Mouse (Mus musculus) NIH3T3 (cell line): ENCODE measurements around the gene Wipf2.

Source experiments
- DNase-seq: peaks from one replicate; pipeline ENCODE4 v3.0.0-alpha.2; 2012; ENCODE audit warnings: low read depth

Wipf2 gene

DNA sequence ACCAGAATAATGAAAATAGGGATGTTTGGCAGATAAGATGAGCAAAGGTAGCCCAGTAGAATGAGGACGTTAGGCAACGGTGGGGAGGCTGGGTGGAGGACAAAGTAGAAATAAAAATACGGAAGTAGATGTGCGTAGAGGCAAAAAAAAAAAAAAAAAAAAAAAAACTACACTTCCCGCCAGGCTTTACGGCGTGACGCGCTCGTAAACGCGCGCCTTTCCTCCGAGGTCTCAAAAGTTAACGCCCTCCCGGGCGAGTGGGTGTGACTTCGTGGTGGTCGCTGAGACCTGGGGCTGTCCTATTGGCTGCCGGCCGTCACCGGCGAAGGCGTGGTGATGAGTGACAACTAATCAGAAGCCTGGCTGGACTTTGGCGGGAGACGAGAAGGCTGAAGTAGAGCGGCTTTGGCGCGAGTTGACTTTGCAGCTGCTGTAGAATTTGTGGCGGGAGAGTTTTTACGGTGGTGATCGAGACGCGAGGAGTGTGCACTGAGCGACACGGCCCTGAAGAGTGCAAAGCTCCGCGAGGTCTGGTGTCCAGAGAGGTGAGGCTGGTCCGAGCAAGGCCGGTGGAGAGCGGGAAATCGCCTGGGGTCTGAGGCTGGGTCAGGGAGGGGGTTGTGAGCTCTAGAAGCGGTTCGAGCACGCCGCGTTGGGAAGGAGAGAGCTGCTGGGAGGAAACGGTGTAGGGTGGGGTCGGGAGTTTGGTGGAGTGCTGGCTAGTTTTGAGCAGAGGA is 44.2 kb downstream of the Wipf2 start, which contains the start of gene Cdc6:
Cdc6 (plus strand) TSS at position 365 of the 737 bp plus-strand sequence.
- peak; percentile 99 for DNase-seq

DNA sequence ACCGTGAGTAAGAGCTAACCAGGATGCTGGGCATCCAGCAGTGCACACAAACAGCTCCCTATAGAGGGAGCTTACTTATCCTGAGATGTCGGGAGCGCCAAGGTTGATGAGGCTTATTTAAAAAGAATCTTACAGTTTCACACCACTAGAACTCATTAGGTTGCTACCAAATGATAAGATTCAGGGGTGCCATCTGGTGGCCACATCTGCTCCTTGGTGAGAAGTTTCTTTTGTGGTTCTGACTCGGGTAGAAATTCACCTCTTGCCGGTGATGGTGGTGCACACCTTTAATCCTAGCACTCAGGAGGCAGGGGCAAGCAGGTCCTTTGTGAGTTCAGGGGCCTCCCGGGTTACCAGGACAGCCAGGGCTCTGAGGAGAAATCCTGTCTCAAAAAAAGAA is 46.2 kb downstream of the Wipf2 start:
- DNase-seq: peak; percentile 81

DNA sequence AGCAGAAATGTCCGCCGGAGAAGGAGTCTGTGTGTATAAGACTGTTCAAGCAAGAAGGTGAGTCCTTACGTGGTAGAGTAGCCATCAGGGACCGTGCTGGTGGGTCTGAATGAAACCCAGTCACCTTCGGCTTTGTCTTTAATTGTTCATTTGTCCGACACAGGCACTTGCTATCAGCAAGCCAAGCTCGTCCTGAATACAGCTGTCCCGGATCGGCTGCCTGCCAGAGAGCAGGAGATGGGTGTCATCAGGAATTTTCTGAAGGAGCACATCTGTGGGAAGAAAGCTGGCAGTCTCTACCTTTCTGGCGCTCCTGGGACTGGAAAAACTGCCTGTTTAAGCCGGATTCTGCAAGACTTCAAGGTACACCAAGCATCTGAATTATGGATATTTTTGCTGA is 47.0 kb downstream of the Wipf2 start:
- DNase-seq: no peak

DNA sequence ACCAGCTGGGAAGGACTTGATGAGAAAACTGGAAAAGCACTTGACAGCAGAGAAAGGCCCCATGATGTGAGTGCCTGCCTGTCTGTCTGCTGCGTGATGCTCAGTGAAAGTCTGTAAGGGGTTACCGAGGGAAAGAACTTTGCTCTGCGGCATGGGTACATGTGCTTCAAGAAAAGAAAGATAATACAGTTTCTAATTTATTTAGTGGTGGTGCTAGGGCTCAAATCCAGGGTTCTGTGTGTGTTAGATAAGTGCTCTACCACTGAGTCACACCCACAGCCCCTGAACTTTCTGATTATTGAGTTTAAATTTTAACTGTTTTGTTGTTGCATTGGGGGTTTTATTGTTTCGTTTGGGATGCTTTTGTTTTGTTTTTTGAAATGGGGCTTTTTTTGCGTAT is 48.1 kb downstream of the Wipf2 start:
- no peak for DNase-seq

GRCm38 (mm10) chr11:98914196-98914595 is 50.8 kb downstream of the Wipf2 start:
- no peak for DNase-seq

GRCm38 (mm10) chr11:98916376-98916775 is 52.9 kb downstream of the Wipf2 start:
- peak; percentile 52 for DNase-seq

DNA sequence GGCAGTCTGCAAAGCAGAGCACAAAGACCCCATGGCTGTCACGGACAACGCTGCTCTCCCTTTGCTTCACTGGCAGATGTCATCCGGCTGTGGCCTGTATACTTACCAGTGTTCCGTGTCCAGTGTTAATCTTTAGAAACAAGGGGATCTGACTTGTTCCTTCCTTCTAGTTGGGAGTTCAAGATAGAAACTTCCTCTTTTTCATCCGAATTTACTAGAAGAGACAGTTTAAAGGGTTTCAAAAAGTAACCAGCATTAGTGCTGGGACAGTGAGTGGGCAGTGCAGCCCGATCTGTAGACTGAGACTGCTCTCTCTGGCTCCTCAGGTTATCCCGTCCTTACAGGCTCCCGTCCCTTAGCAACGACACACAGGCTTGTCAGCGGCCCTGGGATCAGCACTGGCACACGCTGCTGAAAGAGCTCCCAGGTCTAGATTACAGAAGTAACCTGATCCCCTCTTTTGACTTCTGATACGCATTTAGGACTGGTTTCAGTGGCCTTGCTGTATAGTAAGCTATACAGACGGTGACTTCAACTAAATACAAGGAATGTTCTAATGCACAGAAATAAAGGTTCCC is 54.1 kb downstream of the Wipf2 start:
- DNase-seq: no peak

- DNase-seq: no peak
These were observed 54.8 kb downstream of the Wipf2 start for GRCm38 (mm10) chr11:98918231-98918630.

GRCm38 (mm10) chr11:98919009-98919408 is 55.6 kb downstream of the Wipf2 start:
- DNase-seq: no peak

DNA sequence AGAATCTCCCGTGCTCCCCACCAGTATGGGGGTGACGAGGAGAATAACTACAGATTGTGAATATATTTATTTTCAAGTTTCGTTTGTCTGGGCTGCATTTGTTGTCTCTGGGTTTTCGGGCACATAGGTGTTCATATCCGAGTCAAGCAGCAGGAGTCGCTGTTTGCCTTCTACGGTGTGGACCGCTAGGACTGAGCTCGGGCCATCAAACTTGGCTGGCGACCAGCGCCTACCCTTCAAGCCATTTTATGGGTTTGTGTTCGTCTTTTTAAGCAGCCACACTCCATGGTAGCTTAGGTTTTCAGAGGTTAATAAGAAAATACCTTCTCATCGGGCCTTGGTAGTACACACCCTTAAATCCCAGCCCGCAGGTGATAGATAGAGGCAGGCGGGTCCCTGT is 58.4 kb downstream of the Wipf2 start:
- DNase-seq: peak; percentile 88

DNA sequence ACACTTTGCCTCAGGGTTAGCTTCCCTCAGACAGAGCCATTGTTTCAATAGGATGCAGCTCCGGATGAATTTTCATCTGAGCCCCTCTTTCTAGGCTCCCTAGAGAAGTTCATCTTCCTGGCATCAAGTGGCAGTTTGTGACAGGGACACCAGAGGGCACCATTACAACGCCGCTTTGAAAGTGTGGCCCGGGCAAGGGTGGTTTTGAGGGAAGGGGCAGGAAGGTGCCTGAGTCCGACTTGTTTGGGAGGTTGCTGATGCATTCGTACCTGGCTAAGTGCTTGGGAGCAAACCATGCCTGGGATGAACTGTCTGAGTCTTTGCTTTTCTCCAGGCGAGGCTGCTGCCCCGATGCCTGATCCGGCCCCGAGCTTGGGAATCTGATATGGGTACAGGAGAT is 58.9 kb downstream of the Wipf2 start:
- DNase-seq: peak; percentile 82

DNA sequence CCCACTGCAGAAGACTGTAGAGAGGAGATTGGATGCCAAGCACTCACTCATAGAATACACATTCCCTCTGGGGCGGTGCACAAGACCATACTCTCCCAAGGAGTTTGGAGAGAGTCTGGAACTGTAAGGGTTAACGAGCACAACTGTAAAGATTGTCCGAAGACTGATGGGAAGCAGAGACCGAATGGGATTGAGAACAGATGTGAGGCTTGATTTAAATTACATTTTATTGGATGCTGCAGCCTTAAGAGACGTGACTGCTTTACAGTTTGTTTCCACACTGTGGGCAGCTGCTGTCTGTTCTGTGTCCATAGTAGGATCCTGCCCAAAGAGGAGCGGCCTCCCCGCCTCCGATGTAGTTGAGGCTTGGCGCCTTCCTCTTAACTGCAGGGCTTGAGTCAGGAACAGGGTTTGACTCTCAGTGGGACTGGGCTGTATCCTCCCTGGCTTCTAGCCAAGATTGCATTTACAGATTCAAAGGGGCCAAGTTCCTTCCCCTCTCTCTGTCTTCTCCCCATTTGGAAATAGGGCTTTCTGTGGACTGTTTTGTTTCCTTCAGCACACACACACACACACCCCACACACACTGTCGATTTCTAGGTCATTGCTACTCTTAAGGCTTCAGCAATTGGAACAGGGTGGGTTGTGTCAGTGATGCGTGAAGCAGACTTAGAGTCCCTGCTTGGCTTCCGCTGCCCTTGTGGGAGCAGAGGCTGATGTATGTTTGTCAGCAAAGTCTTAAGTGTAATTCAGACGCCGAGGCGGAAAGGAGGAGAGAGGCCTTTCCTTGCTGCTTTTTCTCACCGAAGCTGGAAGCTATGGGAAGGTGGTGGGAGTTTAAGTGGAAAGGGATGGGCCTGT is 59.6 kb downstream of the Wipf2 start:
- DNase-seq: peak; percentile 87

- peak; percentile 65 for DNase-seq
These were observed 61.3 kb downstream of the Wipf2 start for GRCm38 (mm10) chr11:98924633-98925175.

GRCm38 (mm10) chr11:98925265-98925721 is 61.9 kb downstream of the Wipf2 start:
- DNase-seq: peak; percentile 99

- peak; percentile 88 for DNase-seq
These were observed 62.5 kb downstream of the Wipf2 start for GRCm38 (mm10) chr11:98925868-98926311.

DNA sequence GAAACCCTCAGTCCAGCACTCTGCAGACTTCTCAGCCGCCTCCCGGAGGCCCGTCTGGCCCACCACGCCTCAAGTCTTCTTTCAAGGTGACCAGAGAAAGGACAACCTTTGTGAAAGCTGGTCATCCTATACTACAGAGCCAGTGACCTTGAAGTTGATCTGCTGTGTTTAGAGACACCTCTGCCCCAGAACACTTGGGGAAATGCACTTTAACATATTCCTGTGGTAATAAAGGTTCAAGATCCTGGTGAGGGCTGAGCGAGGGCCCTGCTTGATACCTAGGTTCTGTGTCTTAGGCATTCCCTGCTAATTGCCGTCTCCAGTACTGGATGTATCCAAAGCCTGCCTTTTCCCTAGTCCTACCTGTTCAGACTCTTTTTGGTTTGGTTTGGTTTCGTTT is 63.1 kb downstream of the Wipf2 start:
- no peak for DNase-seq

DNA sequence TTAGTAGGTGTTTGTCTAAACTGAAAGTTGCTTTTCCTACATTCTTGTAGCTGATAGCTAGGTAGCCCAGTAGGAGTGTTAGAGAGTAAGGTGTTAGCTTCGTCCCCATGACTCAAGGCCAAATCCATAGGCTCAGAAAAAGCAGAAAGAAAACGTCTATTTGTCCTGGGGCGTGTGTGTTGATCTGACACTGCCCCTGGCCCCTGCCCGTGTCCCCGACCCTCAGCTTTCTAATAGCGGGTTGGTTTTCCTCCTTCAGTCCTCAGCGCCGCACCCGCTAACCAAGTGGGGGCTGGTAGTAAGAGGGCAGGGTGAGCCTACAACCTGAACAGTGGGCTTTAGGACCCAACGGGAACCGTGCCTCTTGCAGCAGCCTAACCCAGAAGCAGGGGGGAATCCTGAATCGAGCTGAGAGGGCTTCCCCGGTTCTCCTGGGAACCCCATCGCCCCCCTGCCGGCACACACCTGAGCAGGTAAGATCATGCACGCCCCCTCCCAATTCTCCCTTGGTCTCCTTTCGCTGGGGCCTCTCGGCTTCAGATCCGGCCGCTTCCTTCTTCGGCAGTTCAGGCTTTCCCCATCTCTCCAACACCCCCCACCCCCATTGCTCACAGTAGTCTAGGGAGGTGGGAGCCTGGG is 64.1 kb downstream of the Wipf2 start, which contains the start of gene Rara:
Rara (plus strand) TSS at position 381 of the 639 bp plus-strand sequence.
- no peak for DNase-seq

- no peak for DNase-seq
These were observed 64.9 kb downstream of the Wipf2 start for GRCm38 (mm10) chr11:98928186-98928893.

- DNase-seq: peak; percentile 59
These were observed 66.1 kb downstream of the Wipf2 start for GRCm38 (mm10) chr11:98929503-98929902.

- peak; percentile 84 for DNase-seq
These were observed 66.7 kb downstream of the Wipf2 start for GRCm38 (mm10) chr11:98930127-98930601.
